Mouse (Mus musculus) retina, embryonic 14.5 days (tissue): ENCODE measurements around the gene Ly6g5b.
"Not testable (repeated sequence)": the region's sequence is repeated elsewhere in the genome, so short reads cannot be mapped to it uniquely, and the experiment has no call there.

Experiments
- DNase-seq: peaks from one replicate; pipeline ENCODE4 v3.0.0-alpha.2; 2015; ENCODE audit warnings: low spot score

Gene Ly6g5b

GRCm38 (mm10) chr17:35139269-35139668 lies 24.0 kb upstream of the Ly6g5b start:
- no peak for DNase-seq

GRCm38 (mm10) chr17:35135591-35136320 lies 20.5 kb upstream of the Ly6g5b start:
- DNase-seq: no peak

DNA sequence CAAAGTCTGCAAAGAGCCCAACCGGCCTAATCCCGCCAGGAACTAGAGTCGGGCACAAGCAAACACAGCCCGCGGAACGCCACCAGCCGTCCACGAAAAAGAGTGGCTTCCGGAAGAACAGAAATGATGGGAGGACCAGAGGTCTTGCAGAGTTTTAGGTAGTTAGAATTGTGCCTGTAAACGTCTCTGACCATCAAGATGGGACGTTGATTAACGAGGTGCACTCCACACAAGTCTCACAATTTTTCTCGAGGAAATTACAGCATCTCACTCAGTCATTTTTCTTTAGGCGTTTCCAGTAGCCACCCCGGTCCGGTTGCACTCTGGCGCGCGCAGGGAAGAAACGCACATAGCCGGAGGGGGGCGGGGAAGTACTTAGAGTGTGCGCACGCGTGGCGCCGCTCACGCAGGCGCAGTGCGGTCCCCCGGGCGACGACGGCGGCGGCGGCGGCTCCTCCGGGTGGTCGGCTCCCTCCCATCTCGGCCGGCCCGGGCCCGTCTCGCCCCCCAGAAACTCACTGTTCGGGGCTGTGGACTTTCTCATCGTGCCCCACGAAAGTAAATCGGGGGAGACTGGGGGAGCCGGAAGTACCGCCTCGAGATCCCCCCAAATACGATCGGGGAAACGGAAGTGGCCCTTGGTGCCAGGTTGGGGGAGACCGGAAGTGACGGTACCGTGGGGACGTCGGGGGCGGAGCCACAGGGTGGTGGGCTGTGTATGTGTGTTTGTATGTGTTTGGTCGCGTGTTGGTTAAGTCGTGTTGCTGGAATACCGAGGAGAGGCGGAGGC lies 19.8 kb upstream of the Ly6g5b start, which contains the start of gene Bag6:
Bag6 (plus strand) TSS at position 378 of the 790 bp plus-strand sequence.
- DNase-seq: peak; percentile 97

GRCm38 (mm10) chr17:35133517-35133916 lies 18.3 kb upstream of the Ly6g5b start:
- DNase-seq: no peak

GRCm38 (mm10) chr17:35132174-35132560 lies 16.9 kb upstream of the Ly6g5b start:
- DNase-seq: no peak

DNA sequence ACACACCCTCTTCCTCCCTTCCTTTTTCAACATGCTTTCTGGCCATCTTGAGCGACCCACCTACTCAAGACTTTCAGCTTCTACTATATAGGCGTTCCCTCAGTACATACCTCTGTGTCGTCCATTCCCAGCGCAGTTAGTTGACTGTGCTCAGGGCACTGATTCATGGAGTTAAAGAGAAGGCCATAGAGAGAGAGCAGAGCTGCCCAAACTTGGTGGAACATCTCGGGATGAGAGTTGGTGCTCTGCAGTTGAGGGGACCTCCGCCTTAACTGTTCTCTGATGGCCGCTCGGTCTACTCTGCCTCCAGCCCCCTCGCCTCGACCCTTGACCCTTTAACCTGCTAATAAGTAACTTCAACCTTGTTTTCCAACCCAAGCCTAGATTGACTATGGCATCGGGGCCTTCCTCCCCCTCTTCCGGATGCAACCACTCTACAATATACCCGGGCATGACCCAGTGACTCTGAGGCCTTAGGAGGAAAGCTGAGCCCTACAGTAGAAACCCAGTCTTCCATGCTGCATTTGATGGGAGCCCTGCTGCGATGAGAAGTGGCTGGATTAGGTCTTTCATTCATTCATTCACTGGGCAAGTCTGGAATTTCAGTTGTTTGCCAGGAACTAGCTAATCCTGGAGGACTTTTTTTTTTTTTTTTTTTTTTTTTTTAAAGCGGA lies 16.4 kb upstream of the Ly6g5b start, which contains the start of gene Apom:
Apom (minus strand) TSS at position 551 of the 674 bp plus-strand sequence.
- DNase-seq: no peak

GRCm38 (mm10) chr17:35131038-35131437 lies 15.8 kb upstream of the Ly6g5b start:
- no peak for DNase-seq

DNA sequence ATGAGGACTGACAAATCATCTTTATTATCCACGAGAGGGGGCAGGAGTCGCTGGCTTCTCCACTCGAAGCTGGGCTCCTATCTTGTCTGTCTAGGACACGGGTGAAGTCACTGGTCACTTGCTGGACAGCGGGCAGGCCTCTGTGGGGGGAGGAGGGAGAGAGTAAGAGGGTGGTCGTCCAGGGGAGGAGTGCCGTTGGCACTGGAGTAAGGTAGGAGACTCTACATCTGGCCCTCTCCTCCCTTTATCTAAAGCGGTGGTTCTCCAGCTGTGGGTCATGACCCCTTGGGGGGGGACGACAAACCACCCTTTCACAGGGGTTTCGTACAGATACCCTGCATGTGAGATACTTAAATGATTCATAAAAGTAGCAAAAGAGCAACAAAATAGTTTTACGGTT lies 13.8 kb upstream of the Ly6g5b start:
- no peak for DNase-seq

DNA sequence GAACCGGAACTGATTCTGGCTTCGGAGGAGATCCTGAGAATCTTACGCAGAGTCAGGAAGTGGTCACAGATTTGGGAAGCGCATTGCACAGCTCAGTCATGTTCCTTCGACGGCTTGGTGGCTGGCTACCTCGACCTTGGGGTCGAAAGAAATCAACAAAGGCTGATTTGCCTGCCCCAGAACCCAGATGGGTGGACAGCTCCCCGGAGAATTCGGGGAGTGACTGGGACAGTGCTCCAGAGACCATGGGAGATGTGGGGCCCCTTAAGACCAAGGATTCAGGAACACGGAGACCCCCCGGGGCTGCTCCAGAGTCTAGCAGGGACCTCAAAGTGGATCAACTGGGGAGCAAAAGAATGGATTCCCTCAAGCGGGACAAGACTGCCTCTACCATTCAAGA lies 11.8 kb upstream of the Ly6g5b start:
- DNase-seq: no peak

- DNase-seq: peak; percentile 76
Observed at GRCm38 (mm10) chr17:35126206-35126611, 11.0 kb upstream of the Ly6g5b start, which contains the start of gene D17H6S53E. Gene D17H6S53E (plus strand): TSS chr17:35126373.

GRCm38 (mm10) chr17:35125578-35125977 lies 10.3 kb upstream of the Ly6g5b start:
- no peak for DNase-seq

DNA sequence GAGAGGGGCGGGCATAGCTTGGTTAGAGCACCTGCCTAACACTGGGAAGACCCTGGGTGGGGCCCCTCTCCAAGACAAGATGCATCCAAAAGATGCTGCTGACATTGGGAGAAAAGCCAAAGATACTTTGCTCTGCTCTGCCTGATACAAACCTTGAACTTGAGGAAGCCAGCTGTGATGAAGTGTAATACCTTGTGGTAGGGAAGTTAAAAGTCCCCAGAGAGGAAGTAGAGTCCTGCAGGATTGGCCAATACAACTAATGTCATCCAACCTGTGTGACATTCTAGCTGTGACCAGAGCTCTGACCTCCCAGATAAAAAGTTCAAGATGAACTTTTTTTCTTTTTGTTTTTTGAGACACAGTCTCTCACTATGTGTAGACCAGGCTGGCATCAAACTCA lies 9.9 kb upstream of the Ly6g5b start:
- DNase-seq: no peak

GRCm38 (mm10) chr17:35124261-35124896 lies 9.2 kb upstream of the Ly6g5b start:
- DNase-seq: not testable (repeated sequence)

GRCm38 (mm10) chr17:35123287-35123686 lies 8.1 kb upstream of the Ly6g5b start:
- DNase-seq: not testable (repeated sequence)

DNA sequence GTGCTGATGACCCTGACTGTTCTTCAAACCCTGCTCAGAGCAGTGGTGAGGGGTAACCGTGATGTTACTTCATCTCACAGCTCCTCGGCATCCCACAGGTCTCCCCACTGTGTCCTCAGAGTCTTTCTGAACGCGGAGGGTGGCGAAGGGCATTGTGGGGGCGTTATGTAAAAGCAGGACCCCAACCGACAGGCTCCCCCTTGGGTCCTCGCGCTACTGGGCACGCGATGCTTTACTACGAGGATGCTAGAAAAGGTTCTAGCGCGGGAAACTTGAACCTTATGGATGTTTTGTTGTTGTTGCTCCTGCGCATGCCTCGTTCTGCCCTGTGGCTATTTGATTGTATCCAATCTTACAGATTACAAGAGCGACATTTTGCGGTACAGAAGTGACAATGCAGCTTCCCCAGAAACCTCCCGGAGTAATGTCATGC lies 6.7 kb upstream of the Ly6g5b start, which contains the start of gene Csnk2b:
Csnk2b (minus strand) TSS at position 183 of the 433 bp plus-strand sequence.
- peak; percentile 81 for DNase-seq

DNA sequence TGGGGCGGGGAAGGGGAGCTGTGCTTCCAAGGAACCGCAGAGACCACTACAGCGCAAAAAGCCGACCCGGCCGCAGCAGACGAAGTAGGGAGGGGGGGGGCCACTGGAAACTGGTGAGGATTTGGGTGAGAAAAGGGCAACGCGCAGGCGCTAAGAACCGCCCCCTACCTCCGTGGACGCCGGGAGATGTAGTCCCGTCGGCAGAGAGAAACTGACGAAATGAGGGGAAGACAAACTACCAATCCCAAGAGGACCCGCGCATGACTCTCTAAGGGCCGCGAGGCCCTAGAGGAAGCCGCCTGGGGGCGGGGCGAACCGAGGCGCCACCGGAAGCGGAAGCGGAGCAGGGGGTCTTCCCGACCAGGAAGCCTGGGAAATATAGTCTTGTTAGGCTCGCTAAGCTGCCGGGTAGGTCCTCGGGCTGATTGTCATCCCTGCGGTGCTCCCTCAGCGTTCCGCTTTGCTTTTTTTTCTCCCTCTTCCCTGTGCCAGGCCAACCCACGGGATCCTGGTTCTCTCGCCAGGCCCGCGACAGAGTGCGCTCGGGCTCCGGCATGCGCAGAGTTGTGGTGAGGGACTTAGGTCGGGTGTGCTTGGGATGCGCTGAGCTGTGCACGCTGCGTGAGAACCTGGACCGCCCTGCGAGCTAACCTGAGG lies 6.0 kb upstream of the Ly6g5b start, which contains the start of gene Gpank1:
Gpank1 (plus strand) TSS at position 313 of the 657 bp plus-strand sequence.
- peak; percentile 100 for DNase-seq

GRCm38 (mm10) chr17:35120745-35121142 lies 5.5 kb upstream of the Ly6g5b start:
- DNase-seq: no peak

DNA sequence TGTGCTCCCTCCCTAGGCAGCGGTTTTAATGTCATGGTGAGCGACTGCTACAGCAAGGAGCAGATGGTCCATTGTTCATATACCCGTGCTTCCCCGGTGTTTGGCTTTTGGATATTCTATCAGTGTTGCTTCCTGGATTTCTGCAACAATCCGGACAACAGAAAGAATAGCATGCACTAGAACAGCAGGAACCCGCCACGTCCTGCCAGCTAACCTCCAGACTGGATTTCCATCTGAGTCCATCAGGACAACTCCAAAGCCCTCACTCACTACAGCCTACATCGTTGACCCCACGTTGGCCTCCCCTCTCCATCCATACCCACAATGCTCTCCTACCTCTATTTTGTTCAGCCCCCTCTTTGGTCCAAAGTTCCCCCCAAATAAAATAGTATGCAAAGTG lies 3.5 kb downstream of the Ly6g5b start:
- DNase-seq: no peak

GRCm38 (mm10) chr17:35108097-35108496 lies 7.1 kb downstream of the Ly6g5b start, which contains the start of gene Ly6g5c:
Gene Ly6g5c (plus strand): TSS chr17:35108279.
- DNase-seq: no peak

GRCm38 (mm10) chr17:35106522-35106921 lies 8.7 kb downstream of the Ly6g5b start:
- DNase-seq: peak; percentile 20

GRCm38 (mm10) chr17:35105740-35106389 lies 9.4 kb downstream of the Ly6g5b start:
- DNase-seq: peak; percentile 75
